Mouse (Mus musculus): ENCODE data around the gene Hcfc2. TPM values are rescaled to one million over a fixed set of nuclear protein-coding genes. Genes with fewer than 3 reads are reported as not detected.

The Hcfc2 gene
- polyA plus RNA-seq, 1 experiment = 12.2 TPM

DNA sequence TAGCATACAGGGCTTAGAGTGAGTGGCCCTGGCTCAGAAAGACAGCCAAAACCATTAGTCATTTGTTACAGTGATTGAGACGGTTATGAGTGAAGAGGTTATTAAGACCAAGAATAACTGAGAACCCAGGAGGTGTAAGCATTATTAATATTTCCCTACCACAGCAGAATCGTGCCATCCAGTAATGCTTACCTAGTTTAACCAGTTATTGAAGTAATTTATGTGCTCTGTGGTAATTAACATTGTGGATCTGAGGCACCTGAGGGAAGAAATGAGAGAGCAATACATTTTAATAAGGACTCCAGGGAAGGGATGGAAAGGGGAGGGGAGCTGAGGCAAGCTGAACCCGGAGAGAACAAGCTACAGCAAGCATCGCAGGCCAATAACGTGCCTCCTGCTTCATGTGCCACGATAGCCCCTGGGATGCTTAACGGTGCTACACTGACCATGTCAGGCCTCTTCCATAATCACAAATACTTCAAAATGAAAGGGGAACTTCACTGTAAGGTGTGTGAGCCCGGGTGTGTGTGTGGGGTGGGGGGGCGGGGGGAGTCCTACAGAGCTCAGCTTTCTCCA, 75.7 kb downstream of the Hcfc2 start:
- no peak for DNase-seq (ENCODE audit: low read depth)

DNA sequence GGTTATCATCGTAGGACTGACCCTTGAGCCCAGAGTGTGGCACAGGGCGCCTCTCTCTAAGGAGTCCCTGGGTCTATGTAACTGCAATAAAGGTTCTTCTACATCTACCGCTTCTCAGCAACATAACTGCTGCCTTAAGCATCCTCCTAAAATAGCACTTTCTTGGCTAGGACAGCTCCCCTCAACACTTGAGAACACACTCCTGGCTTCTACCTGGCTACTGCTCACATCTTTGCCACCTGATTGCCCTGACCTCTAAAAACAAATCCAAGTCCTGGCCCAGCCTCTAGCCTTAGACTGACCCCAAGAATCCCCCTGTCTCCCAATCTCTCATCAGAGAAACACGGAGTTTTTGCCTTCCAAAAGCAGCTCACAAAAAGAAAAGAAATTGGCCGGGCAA, 78.9 kb downstream of the Hcfc2 start:
- DNase-seq (ENCODE audit: low read depth) = no peak

DNA sequence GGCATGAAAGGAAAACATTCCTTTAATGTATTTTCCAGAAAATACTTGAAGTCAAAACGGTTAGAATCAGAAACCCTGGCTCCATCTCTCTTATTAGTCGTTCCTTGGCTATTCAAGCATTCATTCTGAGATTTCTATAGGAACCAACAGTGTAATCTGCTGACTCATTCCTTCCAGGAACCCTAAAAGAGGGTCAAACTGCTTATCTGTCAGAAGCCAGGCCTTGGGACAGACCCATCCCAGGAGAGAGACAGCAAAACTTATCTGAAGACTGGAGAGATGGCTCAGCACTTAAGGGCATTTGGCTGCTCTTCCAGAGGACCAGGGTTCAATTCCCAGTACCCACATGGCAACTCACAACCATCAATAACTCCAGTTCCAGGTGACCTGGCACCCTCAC, 81.1 kb downstream of the Hcfc2 start:
- DNase-seq (ENCODE audit: low read depth) = no peak

DNA sequence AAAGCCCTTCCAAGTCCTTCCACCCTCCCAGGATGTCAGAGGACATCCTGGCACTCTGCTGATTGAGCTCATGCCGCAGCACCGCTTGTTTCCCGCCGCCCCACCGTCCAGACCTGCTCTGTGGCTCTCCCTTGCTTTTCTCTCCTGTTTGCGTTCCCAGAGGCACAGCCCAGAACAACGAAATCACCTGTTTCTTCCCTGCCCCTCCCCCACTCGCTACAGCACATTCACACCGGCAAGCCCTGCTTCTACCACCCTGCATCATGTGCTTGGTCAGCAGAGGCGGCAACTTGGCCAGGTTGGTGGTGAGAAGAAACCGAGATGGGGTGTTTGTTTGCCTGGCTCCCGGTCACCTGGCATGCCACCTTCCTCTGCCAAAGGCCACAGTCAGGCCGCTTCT, 81.9 kb downstream of the Hcfc2 start:
- no peak for DNase-seq (ENCODE audit: low read depth)

DNA sequence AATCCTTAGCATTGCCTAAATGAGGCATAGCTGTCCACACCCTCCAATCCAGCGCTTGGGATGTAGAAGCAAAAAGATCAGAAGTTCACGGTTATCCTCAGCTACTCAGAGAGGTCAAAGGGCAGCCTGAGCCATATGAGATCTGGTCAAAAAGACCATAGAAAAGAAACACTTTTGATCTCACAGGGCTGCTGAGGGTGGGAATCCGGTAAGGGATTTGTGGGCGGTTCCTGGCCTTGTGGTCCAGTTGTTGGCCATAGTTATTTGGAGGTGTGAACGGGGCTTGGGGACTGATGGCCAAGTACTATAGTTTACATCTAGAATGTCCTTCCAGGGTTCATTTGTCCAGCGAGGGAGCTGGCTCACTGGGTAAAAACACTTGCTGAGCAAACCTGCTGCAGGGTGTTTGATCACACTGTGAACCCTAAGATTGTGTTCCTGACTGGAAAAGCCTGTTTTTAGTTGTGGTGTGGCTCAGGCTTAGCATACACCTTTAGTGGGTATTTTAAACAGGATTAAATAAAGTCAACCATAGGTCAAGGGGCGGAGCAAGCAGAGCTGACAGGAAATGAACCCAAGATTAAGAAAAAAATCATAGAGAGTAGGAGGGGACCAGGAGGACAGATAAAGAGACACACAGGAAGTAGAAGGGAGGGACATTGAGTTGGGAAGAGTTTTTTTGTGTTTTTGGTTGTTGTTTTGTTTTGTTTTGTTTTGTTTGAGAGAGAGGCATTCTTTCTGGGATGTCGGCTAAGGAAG, 83.0 kb downstream of the Hcfc2 start:
- DNase-seq (ENCODE audit: low read depth) = no peak

DNA sequence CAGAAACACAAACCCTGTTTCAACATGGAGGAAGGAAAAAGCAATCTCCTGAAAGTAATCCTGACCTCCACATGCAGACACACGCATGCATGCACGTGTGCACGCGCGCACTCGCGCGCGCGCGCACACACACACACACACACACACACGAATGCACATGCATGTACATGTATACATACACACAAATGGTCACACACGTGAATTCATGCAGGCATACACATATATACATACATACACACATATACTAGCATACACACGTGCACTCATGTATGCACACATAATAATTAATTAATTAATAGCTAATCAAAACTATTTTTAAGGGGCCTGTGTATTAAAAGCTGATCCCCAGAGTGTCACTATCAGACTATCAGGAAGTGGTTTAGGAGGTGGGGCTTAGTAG, 83.9 kb downstream of the Hcfc2 start:
- DNase-seq (ENCODE audit: low read depth) = no peak

DNA sequence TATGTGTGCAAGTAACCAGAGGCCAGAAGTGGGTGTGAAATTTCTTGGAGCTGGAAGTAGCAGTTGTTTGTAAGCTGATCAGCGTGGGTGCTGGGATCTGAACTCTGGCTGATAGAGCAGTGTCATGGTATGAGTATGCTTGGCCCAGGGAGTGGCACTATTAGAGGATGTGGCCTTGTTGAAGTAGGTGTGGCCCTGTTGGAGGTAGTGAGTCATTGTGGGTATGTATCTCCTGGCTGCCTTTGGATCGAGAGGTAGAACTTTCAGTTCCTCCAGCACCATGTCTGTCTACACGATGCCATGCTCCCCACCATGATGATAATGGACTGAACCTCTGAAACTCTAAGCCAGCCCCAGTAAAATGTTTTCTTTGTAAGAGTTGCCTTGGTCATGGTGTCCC, 84.4 kb downstream of the Hcfc2 start:
- DNase-seq (ENCODE audit: low read depth) = no peak

DNA sequence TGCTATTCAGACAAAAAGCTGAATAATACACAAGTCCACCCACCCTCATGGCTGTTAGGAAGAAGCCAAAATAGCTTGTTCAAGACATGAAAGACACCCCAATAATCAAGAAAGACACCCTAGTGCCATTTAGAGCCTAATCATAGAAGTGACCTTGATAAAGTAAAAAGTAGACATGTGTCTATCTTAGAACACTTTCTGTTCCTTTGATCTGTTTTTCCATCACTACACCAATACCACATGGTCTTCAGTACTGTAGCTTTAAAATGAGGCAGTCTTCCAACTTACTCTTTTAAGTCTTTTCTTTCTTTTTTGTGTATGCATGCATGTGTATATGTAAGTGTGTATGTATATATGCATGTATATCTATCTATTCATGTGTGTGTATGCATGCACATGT, 84.9 kb downstream of the Hcfc2 start:
- DNase-seq (ENCODE audit: low read depth) = no peak

DNA sequence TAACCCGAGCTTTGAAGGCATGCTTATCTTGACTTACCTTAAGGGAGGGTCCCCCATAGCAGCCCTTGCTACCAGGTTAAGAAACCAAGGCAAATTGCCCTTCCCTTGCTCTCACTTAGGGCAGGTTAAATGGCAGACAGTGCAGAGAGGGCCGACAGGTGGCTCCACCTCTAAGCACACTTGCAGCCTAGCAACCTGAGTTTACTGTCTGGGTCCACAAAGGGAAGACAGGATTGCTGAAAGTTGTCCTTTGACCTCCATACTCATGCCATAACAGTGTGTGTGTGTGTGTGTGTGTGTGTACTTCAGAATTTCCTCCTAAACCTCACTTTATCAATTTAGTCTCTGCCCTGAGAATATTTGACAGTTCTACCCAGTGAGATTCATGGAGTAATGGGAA, 86.5 kb downstream of the Hcfc2 start:
- DNase-seq (ENCODE audit: low read depth) = no peak

DNA sequence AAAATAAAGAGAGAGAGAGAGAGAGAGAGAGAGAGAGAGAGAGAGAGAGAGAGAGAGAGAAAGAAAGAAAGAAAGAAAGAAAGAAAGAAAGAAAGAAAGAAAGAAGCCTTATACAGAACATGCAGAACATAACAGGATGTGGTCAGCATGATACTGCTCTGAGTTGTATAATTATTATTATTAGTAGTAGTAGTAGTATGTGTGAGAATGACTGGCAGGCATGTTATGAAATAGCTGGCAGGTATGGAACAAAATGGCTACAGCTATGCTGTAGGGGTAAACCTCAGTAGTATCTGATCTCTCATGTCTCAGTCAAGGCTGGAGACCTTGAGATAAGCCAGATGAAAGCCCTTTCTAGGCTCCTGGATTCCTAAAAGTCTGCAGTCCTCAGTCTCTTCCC, 93.2 kb downstream of the Hcfc2 start:
- no peak for DNase-seq (ENCODE audit: low read depth)

DNA sequence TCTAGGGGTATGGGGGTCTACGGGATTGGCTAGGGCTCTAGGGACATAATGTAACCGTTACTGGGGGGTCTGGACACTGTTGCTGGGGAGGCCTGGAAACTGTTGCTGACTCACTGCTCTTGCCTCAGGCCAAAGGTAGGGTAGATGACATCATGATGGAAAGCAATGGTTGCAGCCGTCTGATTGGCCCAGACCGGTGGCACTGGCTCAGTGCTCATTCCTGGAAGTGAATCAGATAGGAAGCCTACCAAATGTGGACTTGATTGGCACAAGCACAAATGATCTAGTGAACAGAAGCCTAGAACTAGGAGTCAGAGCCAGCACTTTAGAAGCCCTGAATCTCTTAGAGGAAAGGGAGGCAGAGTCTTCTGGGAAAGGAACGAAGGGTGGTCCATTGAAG, 94.5 kb downstream of the Hcfc2 start:
- no peak for DNase-seq (ENCODE audit: low read depth)

DNA sequence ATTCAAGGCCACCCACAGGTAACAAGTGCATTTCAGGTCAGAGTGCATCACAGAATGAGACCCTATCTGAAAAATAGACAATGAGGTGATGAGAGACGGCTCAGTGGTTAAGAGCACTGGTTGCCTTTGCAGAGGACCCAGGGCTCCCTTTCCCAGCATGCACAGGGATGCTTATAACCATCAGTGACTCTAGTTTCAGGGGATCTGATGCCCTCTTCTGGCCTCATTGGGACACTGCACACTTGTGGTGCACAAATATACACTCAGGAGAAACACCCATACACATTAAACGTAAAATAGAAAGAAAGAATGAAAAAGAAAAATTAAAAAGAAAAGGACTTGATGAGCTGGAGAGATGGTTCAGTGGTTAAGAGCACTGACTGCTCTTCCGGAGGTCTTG, 95.8 kb downstream of the Hcfc2 start:
- DNase-seq (ENCODE audit: low read depth) = no peak

Other genes starting within 250 kb of the Hcfc2 start
- gene Gm1553, start 203.5 kb upstream of the Hcfc2 start, polyA plus RNA-seq (2012; rRNA removed) = not detected in 2 replicates
- gene 1190007I07Rik, start 72.9 kb upstream of the Hcfc2 start, polyA plus RNA-seq (2012; rRNA removed) = 30.5 and 37.8 TPM in 2 replicates
- 22.6 and 26.7 TPM in 2 replicates for gene Tdg, start 66.3 kb upstream of the Hcfc2 start, polyA plus RNA-seq (2012; rRNA removed)
- 7.6 and 8.8 TPM in 2 replicates for gene Glt8d2, start 5.5 kb upstream of the Hcfc2 start, polyA plus RNA-seq (2012; rRNA removed)
- gene Nfyb, start 68.0 kb downstream of the Hcfc2 start, polyA plus RNA-seq (2012; rRNA removed) = 11.4 and 12.0 TPM in 2 replicates
- 36.1 and 44.0 TPM in 2 replicates for gene Txnrd1, start 137.8 kb downstream of the Hcfc2 start, polyA plus RNA-seq (2012; rRNA removed)
- gene Eid3, start 170.5 kb downstream of the Hcfc2 start, polyA plus RNA-seq (2012; rRNA removed) = 4.1 and 6.0 TPM in 2 replicates

Data from gonadal fat pad, adult 2 months (tissue).